Mouse (Mus musculus) E14TG2a.4 (cell line): Measurements from ENCODE around the gene Tex46.

Source experiments
- H3K27me3 ChIP-seq: 2 replicates; pipeline ENCODE4 v1.6.1; 2014; ENCODE audit warnings: low read length, control low read depth; ENCODE audit not compliant: insufficient read depth
- H3K36me3 ChIP-seq: 2 replicates; pipeline ENCODE4 v1.6.1; 2014; ENCODE audit warnings: low read length, control low read depth; ENCODE audit not compliant: insufficient read depth
- H3K4me1 ChIP-seq: replicated peaks from 2 replicates; pipeline ENCODE4 v1.6.1; 2014; ENCODE audit warnings: low read depth, low read length, control low read depth
- H3K4me3 ChIP-seq: replicated peaks from 2 replicates; pipeline ENCODE4 v1.5.1; 2014; ENCODE audit warnings: mild to moderate bottlenecking, low read length
- H3K9me3 ChIP-seq: 2 replicates; pipeline ENCODE4 v1.6.1; 2014; ENCODE audit warnings: low read length, control low read depth
- CTCF ChIP-seq: conservative IDR thresholded peaks from 2 replicates; pipeline ENCODE4 v1.5.1; 2014; ENCODE audit warnings: low read length
- NANOG ChIP-seq: IDR thresholded peaks from 2 replicates; pipeline ENCODE4 v1.6.1; 2014; ENCODE audit warnings: borderline replicate concordance, low read length, mixed read lengths
- POU5F1 ChIP-seq: IDR thresholded peaks from 2 replicates; pipeline ENCODE4 v1.6.1; 2014; ENCODE audit warnings: low read length, borderline replicate concordance

Tex46 gene

GRCm38 (mm10) chr4:136621336-136621735, 11.1 kb downstream of the Tex46 start:
- H3K4me3 ChIP-seq: no peak overlapping the region
- H3K27me3 ChIP-seq: peaks cover 10% of the 10 kb centered on the region
- TF ChIP-seq CTCF: peak; percentile 86
- no peak for TF ChIP-seq POU5F1
- no peaks in the 10 kb centered on the region for H3K36me3 ChIP-seq
- peaks cover 43% of the 10 kb centered on the region for H3K4me1 ChIP-seq
- H3K9me3 ChIP-seq: no peaks in the 10 kb centered on the region

- Histone ChIP-seq H3K36me3 (no peaks in the 10 kb centered on the region), H3K27me3 (peaks cover 10% of the 10 kb centered on the region), H3K4me3 (no peak overlapping the region), H3K9me3 (no peaks in the 10 kb centered on the region), H3K4me1 (peaks cover 40% of the 10 kb centered on the region)
- TF ChIP-seq NANOG (no peak), CTCF (no peak), POU5F1 (no peak)
These were observed 11.7 kb downstream of the Tex46 start for GRCm38 (mm10) chr4:136621956-136622355.

GRCm38 (mm10) chr4:136622388-136622787, 12.2 kb downstream of the Tex46 start, which contains the start of gene Lactbl1:
Gene Lactbl1 (plus strand): TSS chr4:136622621.
- no peak for TF ChIP-seq CTCF
- no peak for TF ChIP-seq NANOG
- TF ChIP-seq POU5F1: no peak

GRCm38 (mm10) chr4:136626590-136626989, 16.4 kb downstream of the Tex46 start:
- peaks cover 13% of the 10 kb centered on the region for H3K27me3 ChIP-seq
- H3K4me1 ChIP-seq: peaks cover 8% of the 10 kb centered on the region
- H3K4me3 ChIP-seq: no peak overlapping the region
- H3K9me3 ChIP-seq: no peaks in the 10 kb centered on the region
- TF ChIP-seq CTCF (no peak), POU5F1 (no peak), NANOG (no peak)
- H3K36me3 ChIP-seq: no peaks in the 10 kb centered on the region

More at GRCm38 (mm10) chr4:136622388-136622787, 12.2 kb downstream of the Tex46 start, which contains the start of gene Lactbl1:
- Histone ChIP-seq H3K27me3 (peaks cover 10% of the 10 kb centered on the region), H3K4me3 (no peak within 1 kb of the TSS), H3K36me3 (no peaks in the 10 kb centered on the region), H3K4me1 (peaks cover 40% of the 10 kb centered on the region), H3K9me3 (no peaks in the 10 kb centered on the region)

- TF ChIP-seq CTCF (no peak), POU5F1 (no peak), NANOG (no peak)
- Histone ChIP-seq H3K9me3 (peaks cover 5% of the 10 kb centered on the region; the same call in 1 of the 2 replicates), H3K4me3 (no peak overlapping the region), H3K27me3 (peaks cover 16% of the 10 kb centered on the region), H3K36me3 (no peaks in the 10 kb centered on the region), H3K4me1 (peaks cover 4% of the 10 kb centered on the region)
These were observed 21.2 kb downstream of the Tex46 start for GRCm38 (mm10) chr4:136631237-136631994.

- no peaks in the 10 kb centered on the region for H3K36me3 ChIP-seq
- peaks cover 5% of the 10 kb centered on the region; the same call in 1 of the 2 replicates for H3K9me3 ChIP-seq
- peaks cover 51% of the 10 kb centered on the region for H3K27me3 ChIP-seq
- H3K4me3 ChIP-seq: no peak overlapping the region
- H3K4me1 ChIP-seq: peaks cover 26% of the 10 kb centered on the region
- TF ChIP-seq NANOG: no peak
- peak; percentile 5; the same call in 1 of the 2 replicates for TF ChIP-seq CTCF
These were observed 25.8 kb downstream of the Tex46 start for GRCm38 (mm10) chr4:136635995-136636394.

GRCm38 (mm10) chr4:136636511-136636910, 26.3 kb downstream of the Tex46 start:
- Histone ChIP-seq H3K9me3 (peaks cover 5% of the 10 kb centered on the region; the same call in 1 of the 2 replicates), H3K36me3 (no peaks in the 10 kb centered on the region), H3K27me3 (peaks cover 48% of the 10 kb centered on the region), H3K4me1 (peaks cover 26% of the 10 kb centered on the region), H3K4me3 (no peak overlapping the region)
- TF ChIP-seq NANOG (no peak), POU5F1 (no peak), CTCF (no peak)

- Histone ChIP-seq H3K4me3 (peak overlapping the region; percentile 79), H3K9me3 (peaks cover 5% of the 10 kb centered on the region; the same call in 1 of the 2 replicates), H3K4me1 (peaks cover 28% of the 10 kb centered on the region), H3K27me3 (peaks cover 48% of the 10 kb centered on the region), H3K36me3 (no peaks in the 10 kb centered on the region)
- TF ChIP-seq NANOG: no peak
- TF ChIP-seq POU5F1: no peak
- TF ChIP-seq CTCF: no peak
These were observed 26.8 kb downstream of the Tex46 start for GRCm38 (mm10) chr4:136636983-136637562.
